Mouse (Mus musculus) embryonic facial prominence, embryonic 14.5 days (tissue): ENCODE measurements around the gene AY358078. TPM values are rescaled to one million over a fixed set of nuclear protein-coding genes. Genes with fewer than 3 reads are reported as not detected.
"Not testable (repeated sequence)": the region's sequence is repeated elsewhere in the genome, so short reads cannot be mapped to it uniquely, and the experiment has no call there.

ENCODE experiments used
- ATAC-seq: fragments of 200-750 bp; cut with Nextera tagmentation; 2 replicates; pipeline ENCODE4 v1.8.0; 2017; ENCODE audit warnings: low read depth, moderate number of reproducible peaks, moderate TSS enrichment
- DNase-seq: peaks from one replicate; pipeline ENCODE4 v3.0.0-alpha.2; 2015; ENCODE audit warnings: low spot score
- H3K27ac ChIP-seq: fragments of 300-500 bp; sonication (generic); replicated peaks from 2 replicates; pipeline ENCODE4 v1.5.1; 2014; ENCODE audit warnings: low read depth, mild to moderate bottlenecking, low read length, moderate library complexity
- H3K27me3 ChIP-seq: fragments of 300-500 bp; sonication (generic); replicated peaks from 2 replicates; pipeline ENCODE4 v1.6.1; 2014; ENCODE audit warnings: low read length; ENCODE audit not compliant: control insufficient read depth, insufficient read depth
- H3K36me3 ChIP-seq: fragments of 300-500 bp; sonication (generic); 2 replicates; pipeline ENCODE4 v1.6.1; 2014; ENCODE audit warnings: low read length, mixed read lengths; ENCODE audit not compliant: control insufficient read depth, insufficient read depth
- H3K4me1 ChIP-seq: fragments of 300-500 bp; sonication (generic); 2 replicates; pipeline ENCODE4 v1.6.1; 2014; ENCODE audit warnings: antibody characterized with exemption, low read length; ENCODE audit not compliant: control insufficient read depth, insufficient read depth
- H3K4me2 ChIP-seq: fragments of 300-500 bp; sonication (generic); 2 replicates; pipeline ENCODE4 v1.6.1; 2014; ENCODE audit warnings: low read depth, mild to moderate bottlenecking, low read length, moderate library complexity, mixed read lengths
- H3K4me3 ChIP-seq: fragments of 300-500 bp; sonication (generic); 2 replicates; pipeline ENCODE4 v1.5.1; 2014; ENCODE audit warnings: low read depth, mild to moderate bottlenecking, low read length
- H3K9ac ChIP-seq: fragments of 300-500 bp; sonication (generic); 2 replicates; pipeline ENCODE4 v1.6.1; 2014; ENCODE audit warnings: low read depth, mild to moderate bottlenecking, low read length, moderate library complexity, mixed read lengths
- H3K9me3 ChIP-seq: fragments of 300-500 bp; sonication (generic); 2 replicates; pipeline ENCODE4 v1.6.1; 2016; ENCODE audit warnings: low read length; ENCODE audit not compliant: control insufficient read depth
- WGBS: fragments of 180-500 bp; shearing (Covaris S2); extraction: QIAGEN DNeasy Blood & Tissue Kit; methylation state at CpG from one replicate; pipeline ENCODE4 v1.1.7; 2014; 5-methylcytosine and 5-hydroxymethylcytosine counted together
- polyA plus RNA-seq: library from polyadenylated mRNA; unstranded; fragments of >200 nt; fragmentation: Nextera tagmentation; extraction: Ambion mirVana; gene quantifications from 2 replicates; pipeline ENCODE4 v1.2.1, GENCODE M21; 2014

The AY358078 gene
- polyA plus RNA-seq, 1 experiment from 2014 or later, result not detected

GRCm38 (mm10) chr14:51794106-51794505 lies 5.7 kb upstream of the AY358078 start:
- Histone ChIP-seq H3K9ac (no peak overlapping the region), H3K36me3 (no peaks in the 10 kb centered on the region), H3K27me3 (no peaks in the 10 kb centered on the region), H3K4me1 (no peaks in the 10 kb centered on the region), H3K9me3 (no peaks in the 10 kb centered on the region), H3K4me2 (no peak overlapping the region), H3K27ac (no peak overlapping the region), H3K4me3 (no peak overlapping the region)
- DNase-seq (no peak), ATAC-seq (no peak)
- WGBS, result 52% methylated on average over 2 of the region's 2 CpGs

GRCm38 (mm10) chr14:51826625-51827024 lies 26.8 kb downstream of the AY358078 start:
- 70% methylated on average over 1 of the region's 1 CpGs for WGBS
- no peak for ATAC-seq
- H3K36me3 ChIP-seq, result no peaks in the 10 kb centered on the region
- H3K27me3 ChIP-seq, result no peaks in the 10 kb centered on the region
- no peak overlapping the region for H3K4me3 ChIP-seq
- H3K27ac ChIP-seq, result no peak overlapping the region
- no peak overlapping the region for H3K9ac ChIP-seq
- no peaks in the 10 kb centered on the region for H3K4me1 ChIP-seq
- no peak overlapping the region for H3K4me2 ChIP-seq
- no peak for DNase-seq
- no peaks in the 10 kb centered on the region for H3K9me3 ChIP-seq

GRCm38 (mm10) chr14:51827842-51828241 lies 28.0 kb downstream of the AY358078 start:
- H3K27ac ChIP-seq, H3K4me3 ChIP-seq, H3K9ac ChIP-seq, H3K4me1 ChIP-seq, H3K36me3 ChIP-seq, H3K9me3 ChIP-seq, DNase-seq, H3K4me2 ChIP-seq, ATAC-seq, H3K27me3 ChIP-seq: not testable (repeated sequence)
- WGBS, result 34% methylated on average over 5 of the region's 5 CpGs

- Histone ChIP-seq H3K4me3 (no peak overlapping the region), H3K9ac (no peak overlapping the region), H3K4me1 (no peaks in the 10 kb centered on the region), H3K4me2 (no peak overlapping the region), H3K27ac (no peak overlapping the region), H3K27me3 (no peaks in the 10 kb centered on the region), H3K36me3 (no peaks in the 10 kb centered on the region), H3K9me3 (no peaks in the 10 kb centered on the region)
- 83% methylated on average over 6 of the region's 6 CpGs for WGBS
- DNase-seq, result no peak
- ATAC-seq, result no peak
Observed at GRCm38 (mm10) chr14:51829188-51829587, 29.3 kb downstream of the AY358078 start.

- H3K27me3 ChIP-seq, H3K9ac ChIP-seq, H3K4me3 ChIP-seq, H3K27ac ChIP-seq, H3K4me1 ChIP-seq, DNase-seq, H3K36me3 ChIP-seq, ATAC-seq, H3K4me2 ChIP-seq, H3K9me3 ChIP-seq: not testable (repeated sequence)
- 29% methylated on average over 2 of the region's 2 CpGs for WGBS
Observed at GRCm38 (mm10) chr14:51838480-51838879, 38.6 kb downstream of the AY358078 start.

GRCm38 (mm10) chr14:51842250-51842649 lies 42.4 kb downstream of the AY358078 start:
- H3K4me2 ChIP-seq, result no peak overlapping the region
- no peaks in the 10 kb centered on the region for H3K4me1 ChIP-seq
- no peak overlapping the region for H3K27ac ChIP-seq
- H3K9ac ChIP-seq, result no peak overlapping the region
- no peak overlapping the region for H3K4me3 ChIP-seq
- WGBS, result 71% methylated on average over 1 of the region's 1 CpGs
- ATAC-seq, result no peak
- no peaks in the 10 kb centered on the region for H3K27me3 ChIP-seq
- H3K9me3 ChIP-seq, result no peaks in the 10 kb centered on the region
- H3K36me3 ChIP-seq, result no peaks in the 10 kb centered on the region
- no peak for DNase-seq

- Histone ChIP-seq H3K9me3 (no peaks in the 10 kb centered on the region), H3K4me2 (no peak overlapping the region), H3K4me1 (no peaks in the 10 kb centered on the region), H3K27me3 (no peaks in the 10 kb centered on the region), H3K27ac (no peak overlapping the region), H3K4me3 (no peak overlapping the region), H3K36me3 (no peaks in the 10 kb centered on the region), H3K9ac (no peak overlapping the region)
- DNase-seq, result no peak
- ATAC-seq, result no peak
- 92% methylated on average over 2 of the region's 2 CpGs for WGBS
Observed at GRCm38 (mm10) chr14:51842781-51843180, 42.9 kb downstream of the AY358078 start.

- Histone ChIP-seq H3K36me3 (no peaks in the 10 kb centered on the region), H3K4me1 (no peaks in the 10 kb centered on the region), H3K4me3 (no peak overlapping the region), H3K27ac (no peak overlapping the region), H3K27me3 (no peaks in the 10 kb centered on the region), H3K9me3 (no peaks in the 10 kb centered on the region), H3K4me2 (no peak overlapping the region), H3K9ac (no peak overlapping the region)
- ATAC-seq, result no peak
- no peak for DNase-seq
Observed at GRCm38 (mm10) chr14:51843882-51844281, 44.0 kb downstream of the AY358078 start.

GRCm38 (mm10) chr14:51846566-51846965 lies 46.7 kb downstream of the AY358078 start:
- Histone ChIP-seq H3K36me3 (no peaks in the 10 kb centered on the region), H3K27ac (no peak overlapping the region), H3K4me1 (no peaks in the 10 kb centered on the region), H3K9ac (no peak overlapping the region), H3K4me3 (no peak overlapping the region), H3K9me3 (no peaks in the 10 kb centered on the region), H3K27me3 (no peaks in the 10 kb centered on the region), H3K4me2 (no peak overlapping the region)
- 52% methylated on average over 3 of the region's 3 CpGs for WGBS
- DNase-seq, result no peak
- ATAC-seq, result no peak
